Mouse (Mus musculus): ENCODE results near the gene Tprgl. TPM values are rescaled to one million over a fixed set of nuclear protein-coding genes. Genes with fewer than 3 reads are reported as not detected.

Gene Tprgl
- total RNA-seq, 2 experiments from 2014 or later: 170 to 189 TPM

DNA sequence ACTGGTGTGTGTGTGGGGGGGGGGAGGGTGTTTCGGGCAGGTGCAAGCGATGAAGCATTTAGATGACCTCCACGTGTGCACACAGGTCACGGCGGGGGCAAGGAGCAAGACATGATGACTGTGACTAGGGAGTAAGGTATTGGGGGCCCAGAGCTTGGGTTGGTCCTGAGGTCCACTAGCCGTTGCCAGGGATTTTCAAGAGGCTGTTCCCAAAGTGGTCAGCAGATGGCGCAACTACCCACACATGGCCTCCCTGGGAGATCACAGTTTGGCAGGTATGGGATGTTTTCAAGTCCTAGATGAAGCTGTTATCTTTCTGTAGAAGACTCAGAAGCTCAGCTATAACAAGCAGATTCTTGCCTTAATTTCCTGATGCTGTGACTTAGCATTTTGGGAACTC, 2.8 kb upstream of the Tprgl start:
- DNase-seq (ENCODE audit: extremely low spot score in 1 of 2, low spot score in 1 of 2): peak; percentile 52 to 89

DNA sequence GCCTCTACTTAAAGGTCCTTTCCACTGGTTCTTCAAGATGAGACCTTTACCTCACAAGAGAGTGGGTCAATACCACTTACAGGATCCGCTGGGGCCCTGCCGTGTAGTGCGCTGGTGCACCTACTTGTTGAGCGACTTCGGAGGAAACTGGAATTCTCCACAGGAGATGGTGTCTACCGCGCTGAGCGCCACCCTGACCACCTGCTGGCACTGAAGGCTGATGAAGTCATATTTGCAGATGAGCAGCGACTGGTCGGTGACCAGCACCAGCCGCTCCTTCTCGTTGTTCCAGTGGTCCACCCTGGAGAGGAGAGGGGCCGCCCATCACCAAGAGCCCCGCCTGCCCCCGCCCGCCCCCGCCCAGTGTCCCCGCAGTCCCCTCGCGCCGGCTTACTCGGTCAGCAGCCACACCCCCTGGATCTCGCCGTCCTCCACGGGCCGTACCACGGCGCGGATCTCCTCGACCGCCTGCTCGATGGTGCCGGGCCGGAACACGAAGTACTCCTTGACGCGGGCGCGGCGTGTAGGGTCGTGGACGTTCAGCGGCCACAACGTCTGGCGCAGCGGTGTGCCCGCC, 417 bp downstream of the Tprgl start:
- DNase-seq (ENCODE audit: extremely low spot score in 1 of 2, low spot score in 1 of 2): no peak

DNA sequence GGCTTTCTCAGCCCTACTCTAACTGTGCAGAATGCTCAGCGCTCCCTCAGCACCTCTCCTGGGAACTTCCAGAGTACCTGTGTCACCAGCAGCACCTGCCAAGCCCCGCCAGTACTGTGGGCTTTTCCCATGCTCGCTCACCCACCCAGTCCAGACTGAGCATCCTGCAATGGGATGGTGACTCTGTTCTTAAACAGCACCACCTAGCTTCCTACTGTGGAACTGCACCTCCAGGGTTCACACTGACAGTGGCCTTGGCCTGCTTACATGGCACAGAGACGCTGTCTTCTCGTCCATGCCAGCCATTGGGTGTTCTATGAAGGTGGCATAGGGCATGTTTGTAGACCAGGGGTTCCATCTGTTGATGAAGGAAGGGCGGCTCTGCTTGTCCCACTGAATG, 1.5 kb downstream of the Tprgl start:
- peak; percentile 78 to 87 for DNase-seq (ENCODE audit: extremely low spot score in 1 of 2, low spot score in 1 of 2)

DNA sequence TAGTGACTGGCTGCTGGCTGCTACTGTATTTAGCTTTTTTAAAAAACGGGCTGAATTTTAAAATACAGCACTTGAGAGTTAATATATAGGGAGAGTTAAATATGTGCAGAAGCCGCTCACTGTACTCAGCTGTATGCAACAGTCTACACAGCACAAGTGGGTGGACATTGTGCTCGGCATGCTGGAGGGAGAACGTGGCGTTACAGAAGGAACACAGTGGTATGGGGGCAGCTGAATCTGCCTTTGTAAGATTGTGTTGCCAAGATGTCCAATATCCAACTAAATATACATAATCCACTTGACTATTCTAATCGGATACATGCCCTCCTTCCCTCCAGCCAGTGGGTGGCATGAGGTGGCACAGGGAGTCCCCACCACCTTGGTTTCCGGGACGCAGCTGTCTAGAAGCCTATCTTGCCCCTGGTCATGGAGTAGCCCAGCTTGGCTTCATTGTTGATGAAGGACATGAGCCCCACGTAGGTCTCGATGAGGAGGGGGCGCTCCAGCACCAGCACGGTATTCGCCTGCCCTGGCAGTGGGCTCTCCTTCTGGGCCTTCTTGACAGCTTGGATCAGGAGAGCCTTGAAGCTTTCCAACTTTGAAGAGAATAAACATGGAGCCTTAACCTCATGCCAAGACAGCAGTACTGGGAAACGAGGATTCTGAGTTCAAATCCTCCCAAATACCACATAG, 2.4 kb downstream of the Tprgl start:
- DNase-seq (ENCODE audit: extremely low spot score in 1 of 2, low spot score in 1 of 2): no peak

DNA sequence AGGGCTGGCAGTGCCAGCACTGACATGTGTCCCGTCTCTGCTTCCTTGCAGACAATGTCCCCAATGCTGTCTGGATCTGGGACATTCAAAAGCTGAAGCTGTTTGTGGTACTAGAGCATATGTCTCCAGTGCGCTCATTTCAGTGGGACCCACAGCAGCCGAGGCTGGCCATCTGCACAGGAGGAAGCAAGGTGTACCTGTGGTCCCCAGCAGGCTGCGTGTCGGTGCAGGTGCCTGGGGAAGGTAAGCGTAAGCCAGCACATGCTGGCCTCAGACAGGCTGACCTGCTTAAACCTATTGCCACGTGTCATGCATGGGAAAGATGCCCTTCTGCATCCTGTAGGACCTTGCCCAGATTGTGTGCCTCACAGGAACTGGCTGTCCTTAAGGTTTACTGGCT, 4.4 kb downstream of the Tprgl start:
- DNase-seq (ENCODE audit: extremely low spot score in 1 of 2, low spot score in 1 of 2): no peak

DNA sequence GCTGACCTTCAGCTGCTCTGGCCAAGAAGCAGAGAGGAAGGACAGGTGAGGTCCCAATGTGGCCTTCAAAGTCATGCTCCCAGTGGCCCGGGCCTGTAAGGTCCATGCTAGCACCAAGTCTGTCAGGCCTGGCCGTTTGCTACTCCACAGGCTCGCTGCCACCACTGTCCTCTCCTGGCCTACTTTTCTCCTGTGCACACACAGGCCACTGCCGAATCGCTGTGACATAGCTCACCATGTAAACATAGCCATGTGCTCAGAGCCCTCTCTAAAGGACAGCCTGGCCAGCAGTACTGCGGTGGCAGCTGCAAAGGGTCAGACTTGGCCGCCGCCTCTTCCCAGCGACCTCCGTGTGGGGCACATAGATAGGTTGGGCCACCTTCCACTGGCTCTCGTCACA, 6.4 kb downstream of the Tprgl start:
- DNase-seq (ENCODE audit: extremely low spot score in 1 of 2, low spot score in 1 of 2): no peak

DNA sequence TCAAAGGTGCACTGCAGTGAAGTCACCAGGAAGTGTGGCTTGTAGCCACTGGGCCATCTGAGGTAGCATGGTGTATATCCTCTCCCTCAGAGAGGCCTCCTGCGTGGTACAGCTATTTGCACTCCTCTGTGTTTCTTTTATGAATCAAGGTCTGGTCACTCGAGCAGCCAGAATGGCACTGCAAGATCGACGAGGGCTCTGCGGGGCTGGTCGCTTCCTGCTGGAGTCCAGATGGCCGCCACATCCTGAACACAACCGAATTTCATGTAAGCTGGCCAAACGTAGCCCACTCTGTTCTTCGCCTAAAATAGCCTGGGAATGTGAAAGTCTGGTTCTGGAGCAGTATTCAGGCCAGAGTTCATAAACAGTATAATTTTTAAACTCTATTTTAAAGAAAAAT, 14.1 kb downstream of the Tprgl start:
- no peak for DNase-seq (ENCODE audit: extremely low spot score in 1 of 2, low spot score in 1 of 2)

DNA sequence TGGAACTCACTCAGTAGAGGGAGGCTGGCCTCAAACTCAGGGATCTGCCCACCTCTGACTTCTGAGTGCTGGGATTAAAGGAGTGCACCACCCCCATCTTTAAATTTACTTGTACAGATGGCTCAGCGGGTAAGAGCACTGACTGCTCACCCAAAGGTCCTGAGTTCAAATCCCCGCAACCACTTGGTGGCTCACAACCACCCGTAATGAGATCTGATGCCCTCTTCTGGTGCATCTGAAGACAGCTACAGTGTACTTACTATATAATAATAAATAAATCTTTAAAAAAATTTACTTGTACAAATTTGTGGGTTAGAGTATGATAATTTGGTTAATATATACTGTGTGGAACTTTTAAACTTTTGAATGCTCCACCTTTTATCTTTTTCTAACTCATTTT, 15.8 kb downstream of the Tprgl start:
- DNase-seq (ENCODE audit: extremely low spot score in 1 of 2, low spot score in 1 of 2): no peak

DNA sequence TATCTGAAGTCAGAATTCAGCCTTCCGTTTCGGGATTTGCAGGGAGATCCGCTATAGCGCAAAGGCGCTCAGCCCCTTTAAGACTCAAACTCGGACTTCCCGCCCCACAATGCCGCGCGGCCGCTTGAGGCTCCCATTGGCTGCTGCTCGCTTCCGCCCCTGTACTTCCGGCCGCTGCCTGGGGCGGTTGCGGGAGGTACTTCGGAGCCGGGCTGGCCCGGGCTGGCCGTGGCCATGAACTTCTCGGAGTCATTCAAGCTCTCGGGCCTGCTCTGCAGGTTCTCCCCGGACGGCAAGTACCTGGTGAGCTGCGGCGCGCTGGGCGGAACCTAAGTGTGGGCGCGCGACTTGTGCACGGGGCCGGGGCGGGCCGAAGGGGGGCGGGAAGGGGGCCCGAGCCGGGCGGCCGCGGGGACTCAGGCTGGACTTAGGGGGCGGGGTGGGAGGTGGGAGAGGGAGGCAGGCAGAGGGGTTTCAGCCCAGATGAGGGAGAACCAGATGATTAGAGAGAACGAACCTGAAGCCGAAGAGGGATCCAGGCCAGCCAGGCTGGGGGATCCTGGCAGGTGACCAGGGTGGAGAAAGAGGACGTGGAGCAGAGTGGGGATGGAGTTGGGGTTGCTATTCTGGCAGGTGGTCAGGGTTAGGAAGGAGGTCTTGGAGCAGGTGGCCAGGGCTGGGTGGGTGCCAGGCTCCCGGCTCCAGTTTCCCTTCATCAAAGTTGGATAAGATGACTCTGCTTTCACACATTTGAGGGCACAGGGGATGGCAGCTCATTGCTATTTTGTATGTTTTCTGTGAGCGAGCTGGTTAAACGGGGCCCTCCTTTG, 18.0 kb downstream of the Tprgl start, which contains the start of gene Wrap73:
Gene Wrap73 (plus strand): TSS at position 162 of the 830 bp plus-strand sequence.
- DNase-seq (ENCODE audit: extremely low spot score in 1 of 2, low spot score in 1 of 2): peak; percentile 82

DNA sequence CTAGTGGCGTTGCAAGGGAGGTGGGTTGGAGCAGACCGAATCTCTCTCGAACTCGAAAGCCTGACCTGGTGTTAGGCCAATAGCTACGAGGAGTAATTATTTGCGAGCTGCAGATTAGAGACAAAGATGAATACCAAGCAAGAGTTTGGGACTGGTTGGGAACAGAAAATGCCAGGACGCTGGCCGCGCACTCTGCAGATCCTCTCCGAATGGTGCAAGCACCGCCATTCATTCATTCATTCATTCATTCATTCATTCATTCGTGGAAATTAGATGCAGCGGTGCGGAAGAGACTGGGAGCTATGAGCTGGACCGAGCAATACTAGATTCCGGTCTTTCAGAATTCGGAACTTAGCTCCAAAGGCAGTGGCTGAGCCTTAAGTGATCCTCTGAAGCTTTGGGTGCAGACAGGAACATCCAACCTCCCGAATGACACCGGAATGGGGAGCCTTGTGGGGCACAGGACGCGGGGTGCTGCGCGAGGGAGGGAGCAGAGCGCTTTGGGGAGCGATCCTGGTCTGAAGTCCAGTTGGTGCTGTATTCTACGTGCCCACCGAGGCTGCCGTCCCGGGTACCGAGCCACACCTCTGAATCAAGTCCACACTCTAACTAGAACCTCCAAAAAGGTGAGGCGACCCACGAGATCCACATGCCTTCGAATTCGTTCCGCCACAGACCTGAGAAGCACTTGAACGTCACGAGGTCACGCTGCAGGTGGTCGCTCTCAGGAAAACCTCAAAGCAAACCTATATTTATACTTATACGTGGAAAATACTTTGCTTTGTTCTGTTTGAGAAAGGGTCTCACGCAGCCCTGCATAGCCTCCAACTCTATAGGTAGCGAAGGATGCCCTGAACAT, 19.2 kb downstream of the Tprgl start:
- no peak for DNase-seq (ENCODE audit: extremely low spot score in 1 of 2, low spot score in 1 of 2)

DNA sequence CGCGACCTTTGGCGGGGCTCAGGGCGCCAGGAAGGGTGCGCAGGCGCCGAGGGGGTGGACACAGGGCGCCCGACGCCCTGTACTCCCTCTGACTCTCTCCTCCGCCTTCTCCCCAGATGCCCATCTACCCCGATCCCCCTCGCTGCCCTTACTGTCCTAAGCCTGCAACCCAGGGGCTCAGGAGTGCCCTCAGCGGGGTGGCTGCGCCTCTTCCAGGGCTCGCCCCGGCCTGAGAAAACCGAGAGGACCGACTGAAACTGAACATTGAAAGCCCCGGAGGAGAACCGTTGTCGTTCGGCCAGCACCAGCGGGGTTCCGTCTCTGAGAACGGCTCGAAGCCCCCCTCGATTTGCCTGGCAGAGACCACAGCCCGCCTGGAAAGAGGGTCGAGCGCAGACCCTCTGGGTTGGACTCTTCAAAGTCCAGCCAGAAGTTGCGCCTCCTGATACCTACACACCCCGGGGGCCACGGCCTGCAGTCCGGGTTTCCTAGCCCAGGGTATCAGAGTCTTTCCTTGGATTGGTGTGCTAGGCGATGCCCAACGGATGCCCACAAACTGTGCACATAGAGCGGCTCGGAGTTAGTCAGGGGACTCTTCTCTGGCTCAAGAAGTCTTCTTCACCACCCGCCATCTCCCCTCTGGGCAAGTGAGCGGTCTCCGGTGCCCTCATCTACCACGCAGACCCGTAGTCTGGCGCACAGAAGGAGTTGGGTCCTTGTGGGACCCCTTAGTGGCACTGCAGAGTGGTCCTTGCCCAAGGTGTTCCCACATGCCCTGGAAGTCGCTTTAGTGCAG, 20.1 kb downstream of the Tprgl start:
- no peak for DNase-seq (ENCODE audit: extremely low spot score in 1 of 2, low spot score in 1 of 2)

DNA sequence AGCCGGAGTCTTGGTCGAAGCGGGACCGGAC, 20.5 kb downstream of the Tprgl start, which contains the start of gene Trp73:
Gene Trp73 (minus strand): TSS at position 27 of the 31 bp plus-strand sequence.
- no peak for DNase-seq (ENCODE audit: extremely low spot score in 1 of 2, low spot score in 1 of 2)

DNA sequence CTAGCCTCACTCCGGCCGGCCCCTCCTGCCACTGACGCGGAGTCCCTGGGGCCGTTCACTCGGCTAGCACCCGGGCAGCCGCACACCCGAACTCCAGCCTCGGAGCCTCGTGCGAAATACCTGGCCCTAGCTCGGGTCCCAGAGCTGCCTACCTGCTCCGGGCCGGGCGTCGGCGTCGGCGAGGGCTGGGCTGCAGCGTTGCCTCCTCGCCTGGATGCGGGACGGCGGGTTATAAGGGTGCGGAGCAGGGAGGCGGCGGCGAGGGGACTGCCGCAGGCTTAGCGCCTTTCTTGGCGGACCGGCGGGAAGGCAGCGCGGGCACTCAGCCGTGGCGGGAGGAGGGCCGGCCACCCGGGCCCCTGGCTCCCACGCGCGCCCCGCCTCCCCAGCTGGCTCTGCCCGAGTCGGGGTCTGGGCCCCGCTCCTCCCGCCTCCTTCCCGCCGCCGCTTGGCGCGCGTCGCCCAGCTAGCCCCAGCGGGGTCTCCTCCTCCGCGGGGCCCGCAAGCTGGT, 20.7 kb downstream of the Tprgl start:
- no peak for DNase-seq (ENCODE audit: extremely low spot score in 1 of 2, low spot score in 1 of 2)

DNA sequence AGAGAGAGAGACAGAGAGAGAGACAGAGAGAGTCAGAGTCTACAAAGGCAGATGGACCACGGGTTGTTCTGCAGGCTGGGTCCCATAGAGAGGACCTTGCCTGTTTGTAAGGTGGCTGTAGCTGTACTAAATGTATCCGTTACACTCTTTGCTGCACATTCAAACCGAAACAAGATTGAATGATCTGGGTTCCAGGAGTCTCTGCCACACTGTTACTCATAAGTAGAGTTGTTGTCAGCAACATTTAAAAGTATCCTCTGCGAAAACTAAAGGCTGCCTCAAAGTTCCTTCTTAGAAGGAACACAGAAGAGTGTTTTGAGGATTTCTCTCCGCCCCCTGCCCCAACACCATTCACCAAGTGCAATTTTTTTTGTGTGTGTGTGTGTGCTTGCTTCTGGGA, 23.3 kb downstream of the Tprgl start:
- no peak for DNase-seq (ENCODE audit: extremely low spot score in 1 of 2, low spot score in 1 of 2)

DNA sequence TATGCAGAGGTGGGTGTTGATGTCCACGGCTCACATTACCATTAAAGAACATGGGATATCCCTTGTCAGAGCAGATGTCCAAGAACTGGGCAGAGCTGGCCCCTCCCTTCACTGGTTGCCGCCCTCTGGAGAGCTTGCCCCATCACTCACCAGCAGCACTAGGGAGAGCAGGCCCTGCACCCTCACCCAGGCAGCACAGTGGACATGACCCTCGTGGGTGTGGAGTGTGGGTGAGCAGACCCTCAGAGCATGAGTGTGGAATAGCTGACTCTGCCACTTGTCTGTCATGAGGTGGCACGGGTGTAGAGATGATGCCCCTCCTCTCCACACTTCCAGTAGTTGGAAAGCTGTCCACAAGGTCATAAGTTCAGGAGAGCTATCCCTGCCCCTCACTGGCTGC, 25.7 kb downstream of the Tprgl start:
- no peak for DNase-seq (ENCODE audit: extremely low spot score in 1 of 2, low spot score in 1 of 2)

DNA sequence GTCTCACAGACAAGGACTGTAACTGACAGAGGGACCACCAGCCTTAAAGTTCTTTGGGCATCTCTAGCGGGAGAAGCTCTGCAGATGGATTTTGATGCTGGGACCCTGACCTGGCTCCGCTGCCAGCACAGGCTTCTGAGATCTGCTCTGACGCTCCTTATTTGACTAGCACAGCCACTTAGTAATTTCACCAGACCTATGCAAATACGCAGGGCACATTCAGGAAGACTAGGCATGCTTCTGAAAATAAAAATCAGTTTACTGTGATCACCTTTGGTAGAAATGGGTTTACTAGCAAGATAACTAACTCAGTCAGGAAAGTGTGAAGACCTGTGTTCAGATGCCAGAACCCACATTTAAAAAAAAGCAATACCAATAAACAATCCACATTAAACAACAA, 28.6 kb downstream of the Tprgl start:
- DNase-seq (ENCODE audit: extremely low spot score in 1 of 2, low spot score in 1 of 2): no peak

DNA sequence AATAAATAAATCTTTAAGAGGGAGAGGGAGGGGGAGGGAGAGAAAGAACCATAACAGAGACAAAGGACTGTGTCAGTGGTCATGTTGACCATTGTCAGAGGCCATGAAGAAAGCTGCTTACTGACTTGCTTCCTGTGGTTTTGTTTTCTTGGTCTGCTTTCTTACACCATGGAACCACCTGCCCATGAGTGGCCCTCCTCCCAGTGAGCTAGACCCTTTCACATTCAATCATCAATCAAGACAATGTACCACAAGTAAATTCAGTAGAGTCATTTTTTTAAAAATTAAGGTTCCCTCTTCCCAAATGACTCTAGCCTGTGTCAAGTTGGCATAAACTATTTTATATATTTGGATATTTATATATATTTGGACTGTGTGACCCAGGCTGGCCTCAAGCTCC, 30.5 kb downstream of the Tprgl start:
- DNase-seq (ENCODE audit: extremely low spot score in 1 of 2, low spot score in 1 of 2): no peak

DNA sequence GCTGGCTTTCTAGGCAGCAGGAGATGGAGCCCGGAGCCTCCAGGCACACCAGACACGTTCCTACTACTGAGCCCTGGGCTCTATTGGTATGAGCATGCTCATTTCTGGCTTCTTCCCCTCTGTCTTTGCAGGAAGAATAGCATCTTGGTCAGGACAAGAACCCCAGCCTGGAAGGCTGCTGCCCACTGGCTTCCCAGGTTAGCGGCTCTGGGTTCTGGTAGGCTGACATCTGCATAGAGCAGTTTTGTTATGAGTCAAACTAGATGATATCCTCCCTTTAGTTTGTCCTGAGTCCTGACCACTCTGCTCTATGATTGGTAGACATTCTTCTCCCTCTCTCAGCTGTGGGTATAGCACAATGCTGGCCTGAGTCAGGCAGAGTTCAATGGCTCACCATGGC, 33.2 kb downstream of the Tprgl start:
- no peak for DNase-seq (ENCODE audit: extremely low spot score in 1 of 2, low spot score in 1 of 2)

DNA sequence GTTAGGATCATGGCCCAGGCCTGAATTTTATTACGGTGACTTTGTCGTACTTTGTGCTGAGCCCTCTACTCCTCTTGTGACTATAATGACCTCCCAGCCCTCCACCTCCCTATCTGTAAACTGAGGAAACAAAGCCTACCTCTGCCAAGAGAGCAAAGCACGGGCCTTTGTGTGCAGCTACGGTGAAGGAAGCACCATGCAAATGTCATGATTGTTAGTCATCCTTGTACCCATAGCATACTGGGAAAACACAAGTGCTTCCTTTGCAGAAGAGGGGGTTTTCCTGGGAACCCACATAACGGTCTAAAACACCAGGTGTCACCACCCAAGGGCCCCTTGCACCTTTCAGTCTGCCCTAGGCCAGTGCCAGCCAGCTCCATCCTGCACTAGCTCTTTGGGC, 35.3 kb downstream of the Tprgl start:
- DNase-seq (ENCODE audit: extremely low spot score in 1 of 2, low spot score in 1 of 2): no peak

DNA sequence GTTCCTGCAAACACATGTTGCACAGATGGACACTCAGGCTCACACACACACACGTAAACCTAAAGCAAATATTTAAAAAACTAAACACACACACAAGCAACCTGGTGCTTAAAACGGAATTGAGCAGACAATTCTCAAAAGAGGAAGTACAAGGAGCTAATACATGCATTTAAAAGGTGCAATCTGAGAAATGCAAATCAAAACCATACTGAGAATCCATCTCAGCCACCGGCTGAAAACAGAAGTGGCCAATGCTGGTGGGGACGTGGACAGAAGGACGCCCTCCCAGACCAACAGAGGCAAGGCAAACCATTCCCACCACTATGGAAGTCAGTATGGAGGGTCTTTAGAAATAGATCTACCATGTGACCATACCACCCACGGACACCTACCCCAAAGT, 36.9 kb downstream of the Tprgl start:
- no peak for DNase-seq (ENCODE audit: extremely low spot score in 1 of 2, low spot score in 1 of 2)
